Mouse (Mus musculus) spleen, adult 18-20 months (tissue): ENCODE data around the gene Gtf2h1.
A peak's percentile ranks its signal among the peaks of the same experiment; 100 is the strongest.
"Not testable (repeated sequence)": the region's sequence is repeated elsewhere in the genome, so short reads cannot be mapped to it uniquely, and the experiment has no call there.

Source experiments
- DNase-seq, 2 experiments: peaks; one replicate each; pipeline ENCODE4 v3.0.0; 2022; ENCODE audit warnings: mixed read lengths in 2 of 2

Gtf2h1 gene

GRCm38 (mm10) chr7:46831693-46832092, 35.8 kb downstream of the Gtf2h1 start:
- DNase-seq = no peak

GRCm38 (mm10) chr7:46832112-46832810, 36.4 kb downstream of the Gtf2h1 start:
- DNase-seq = not testable (repeated sequence)

DNA sequence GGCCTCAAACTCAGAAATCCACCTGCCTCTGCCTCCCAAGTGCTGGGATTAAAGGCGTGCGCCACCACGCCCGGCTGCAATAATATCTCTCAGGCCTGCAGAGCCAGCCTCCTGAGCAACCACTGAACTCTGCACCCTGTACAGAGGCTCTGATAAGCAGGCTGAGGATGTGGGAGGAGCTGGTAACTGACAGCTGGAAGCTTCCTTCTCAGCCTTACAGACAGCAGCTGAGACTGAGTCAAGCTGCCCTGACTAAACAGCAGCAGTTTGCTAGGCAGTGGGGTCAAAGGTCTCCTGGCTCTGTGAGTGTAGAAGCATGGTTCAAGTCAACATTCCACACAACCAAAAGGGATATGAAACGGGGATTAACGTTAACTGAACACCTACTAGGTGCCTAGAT, 37.4 kb downstream of the Gtf2h1 start:
- no peak for DNase-seq

GRCm38 (mm10) chr7:46833670-46834255, 37.9 kb downstream of the Gtf2h1 start:
- no peak for DNase-seq

DNA sequence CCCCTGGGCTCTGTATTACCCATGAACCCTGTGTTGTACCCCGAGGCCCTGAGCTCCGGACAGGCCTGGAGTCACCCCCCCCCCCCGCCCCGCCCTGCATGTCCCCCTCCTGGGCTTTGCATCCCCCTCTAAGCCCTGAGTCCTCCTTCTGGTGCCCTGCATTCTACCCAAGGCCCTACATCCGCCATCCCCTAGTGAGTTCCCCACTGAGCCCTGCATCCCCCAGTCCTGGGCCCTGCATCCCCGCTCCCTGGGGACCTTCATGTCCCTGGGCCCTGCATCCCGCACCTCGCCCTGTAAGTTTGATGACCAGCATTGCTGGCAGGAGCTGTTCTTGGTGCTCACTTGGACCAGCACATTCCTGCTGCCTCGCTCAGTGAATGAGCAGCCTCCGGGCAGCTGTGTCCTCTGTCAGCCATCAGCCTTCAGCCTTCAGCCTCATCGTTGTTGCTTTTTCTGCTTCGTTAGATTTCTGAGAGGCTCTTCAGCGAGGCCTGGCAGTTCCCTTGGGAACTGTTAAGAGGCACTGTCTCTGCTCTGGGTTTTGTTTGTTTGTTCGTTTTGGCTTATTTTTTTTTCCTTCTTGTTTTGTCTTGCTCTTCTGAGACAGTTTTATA, 39.2 kb downstream of the Gtf2h1 start:
- DNase-seq = no peak

DNA sequence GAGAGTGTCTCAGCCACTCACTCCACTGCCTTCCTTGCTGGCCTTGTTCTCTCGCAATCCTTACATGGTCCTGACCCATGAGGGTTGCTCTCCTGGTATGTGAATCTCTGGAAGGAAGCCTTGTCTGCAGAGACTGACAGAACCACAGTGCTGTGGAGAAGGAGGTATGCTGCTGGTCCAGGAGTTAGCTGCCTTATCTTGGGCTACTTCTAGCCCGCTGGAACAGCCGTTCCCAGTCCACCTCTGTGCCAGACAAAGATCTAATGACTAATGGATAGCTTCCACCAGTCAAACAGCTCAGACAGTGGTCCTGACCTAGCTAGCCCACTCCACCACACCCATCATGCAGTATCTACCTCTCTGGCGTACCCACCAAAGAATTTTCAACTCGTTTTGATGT, 40.5 kb downstream of the Gtf2h1 start:
- DNase-seq = no peak

- DNase-seq = no peak
Measured at GRCm38 (mm10) chr7:46837073-46837472, 41.2 kb downstream of the Gtf2h1 start.

- DNase-seq = no peak
Measured at GRCm38 (mm10) chr7:46838104-46838671, 42.3 kb downstream of the Gtf2h1 start.

DNA sequence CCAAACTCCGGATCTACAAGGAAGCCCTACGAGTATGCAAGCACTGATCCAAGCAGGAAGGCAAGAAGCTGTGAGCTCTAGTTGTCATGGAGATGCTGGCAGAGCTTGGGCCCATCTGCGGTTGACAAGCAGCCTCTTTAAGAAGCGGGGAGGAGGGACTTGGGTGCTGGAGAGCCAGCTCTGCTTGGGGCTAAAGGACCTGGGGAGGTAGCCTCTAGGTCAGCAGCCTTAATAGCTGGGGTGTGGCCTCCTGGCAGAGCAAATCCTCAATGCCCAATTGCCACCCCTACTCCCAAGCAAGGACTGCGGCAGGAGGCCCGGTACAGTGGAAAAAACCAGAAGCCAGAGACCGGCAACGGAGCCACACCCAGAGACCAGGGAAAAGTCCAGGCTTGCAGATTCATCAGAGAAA, 43.0 kb downstream of the Gtf2h1 start:
- no peak for DNase-seq

GRCm38 (mm10) chr7:46839446-46839845, 43.5 kb downstream of the Gtf2h1 start:
- DNase-seq = no peak

DNA sequence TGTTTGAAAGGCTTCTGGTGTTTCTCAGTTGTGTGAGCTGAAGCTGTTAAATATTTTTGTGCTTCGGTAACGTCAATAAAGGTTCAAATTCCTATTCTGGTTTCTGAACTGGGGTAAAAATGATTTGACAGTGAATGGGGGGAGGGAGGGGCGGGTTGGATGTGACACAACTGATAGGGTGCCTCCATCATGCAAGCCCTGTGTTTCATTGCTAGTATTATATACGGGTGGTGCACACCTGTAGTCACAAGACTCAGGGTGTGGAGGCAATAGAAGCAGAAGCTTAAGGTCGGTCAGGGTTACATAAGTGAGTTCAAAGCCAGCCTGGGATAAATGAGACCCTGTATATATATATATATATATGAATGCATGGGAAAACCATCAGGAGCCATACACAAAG, 44.0 kb downstream of the Gtf2h1 start:
- no peak for DNase-seq

DNA sequence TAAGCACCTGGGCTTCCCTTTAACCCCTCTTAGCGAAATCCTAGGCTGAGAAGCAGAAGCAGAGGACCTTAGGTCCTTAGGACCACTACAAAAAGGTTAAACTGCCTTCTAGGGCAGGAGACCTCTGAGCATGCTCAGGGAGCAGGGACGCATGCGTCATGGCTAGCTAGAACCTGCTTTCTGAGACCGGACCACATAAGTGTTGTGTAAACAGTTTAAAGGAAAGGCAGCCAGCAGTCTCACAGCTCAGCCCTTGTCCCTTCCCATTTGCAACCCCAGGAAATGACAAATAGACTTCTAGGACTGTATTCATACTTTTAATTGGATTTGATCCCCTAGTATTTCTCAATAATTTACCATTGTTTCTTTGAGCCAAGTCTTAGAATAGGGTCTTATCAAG, 44.4 kb downstream of the Gtf2h1 start:
- no peak for DNase-seq

- no peak for DNase-seq
Measured at GRCm38 (mm10) chr7:46840787-46841525, 45.1 kb downstream of the Gtf2h1 start, which contains the start of gene Ldha. Gene Ldha, plus strand, starts transcription at chr7:46841475.

GRCm38 (mm10) chr7:46842278-46842677, 46.4 kb downstream of the Gtf2h1 start:
- no peak for DNase-seq

DNA sequence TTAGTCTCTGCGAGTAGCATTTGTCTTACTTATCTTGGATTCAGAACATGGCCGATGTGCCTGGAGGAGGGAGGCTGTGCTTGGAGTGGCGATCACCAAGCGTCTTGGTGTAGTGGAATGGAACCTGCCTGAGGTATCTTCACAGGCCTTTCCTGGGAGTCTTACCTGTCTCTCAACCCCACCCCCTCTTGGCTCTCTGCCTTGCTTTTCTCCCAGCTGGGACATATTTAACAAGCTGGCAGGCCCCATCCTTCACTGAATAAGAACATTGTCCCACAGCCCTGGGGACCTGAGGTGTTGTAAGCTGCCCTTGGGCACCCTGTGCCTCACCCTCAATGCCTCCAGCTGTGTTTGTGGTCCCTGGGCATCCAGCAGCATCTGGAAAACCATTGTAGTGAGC, 47.7 kb downstream of the Gtf2h1 start:
- no peak for DNase-seq

DNA sequence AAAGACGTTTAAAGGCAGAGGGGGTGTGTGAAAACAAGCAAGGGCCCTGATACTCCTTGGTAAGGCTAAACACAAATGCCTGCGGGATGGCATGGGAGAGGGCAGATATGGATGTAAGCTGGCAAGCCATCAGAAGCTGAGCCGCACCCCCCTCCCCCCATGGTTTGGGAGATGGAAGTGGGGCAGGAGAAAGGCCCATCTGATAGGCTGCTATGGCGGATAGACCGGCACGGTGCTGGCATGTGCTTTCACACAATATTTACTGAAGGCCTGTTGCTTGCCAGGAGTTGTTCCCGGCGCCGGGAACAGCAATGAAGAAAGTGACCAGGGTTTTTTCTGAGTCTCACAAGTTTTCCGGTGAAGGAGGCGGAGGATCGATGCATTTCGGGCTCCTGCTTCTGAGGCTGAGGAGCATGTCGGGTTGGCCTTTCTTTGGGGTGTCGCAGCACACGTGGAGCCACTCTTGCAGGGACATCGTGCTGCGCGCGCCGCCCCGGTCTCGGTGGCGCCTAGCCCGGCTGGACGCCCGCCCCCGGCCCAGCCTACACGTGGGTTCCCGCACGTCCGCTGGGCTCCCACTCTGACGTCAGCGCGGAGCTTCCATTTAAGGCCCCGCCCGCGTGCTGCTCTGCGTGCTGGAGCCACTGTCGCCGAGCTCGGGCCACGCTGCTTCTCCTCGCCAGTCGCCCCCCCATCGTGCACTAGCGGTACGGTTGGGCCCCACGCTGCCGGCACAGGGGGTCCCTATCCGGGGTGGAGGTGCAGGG, 49.5 kb downstream of the Gtf2h1 start:
- peak; percentile 88 to 95 for DNase-seq

- DNase-seq = peak; percentile 40 to 57
Measured at GRCm38 (mm10) chr7:46845978-46846485, 50.1 kb downstream of the Gtf2h1 start.

DNA sequence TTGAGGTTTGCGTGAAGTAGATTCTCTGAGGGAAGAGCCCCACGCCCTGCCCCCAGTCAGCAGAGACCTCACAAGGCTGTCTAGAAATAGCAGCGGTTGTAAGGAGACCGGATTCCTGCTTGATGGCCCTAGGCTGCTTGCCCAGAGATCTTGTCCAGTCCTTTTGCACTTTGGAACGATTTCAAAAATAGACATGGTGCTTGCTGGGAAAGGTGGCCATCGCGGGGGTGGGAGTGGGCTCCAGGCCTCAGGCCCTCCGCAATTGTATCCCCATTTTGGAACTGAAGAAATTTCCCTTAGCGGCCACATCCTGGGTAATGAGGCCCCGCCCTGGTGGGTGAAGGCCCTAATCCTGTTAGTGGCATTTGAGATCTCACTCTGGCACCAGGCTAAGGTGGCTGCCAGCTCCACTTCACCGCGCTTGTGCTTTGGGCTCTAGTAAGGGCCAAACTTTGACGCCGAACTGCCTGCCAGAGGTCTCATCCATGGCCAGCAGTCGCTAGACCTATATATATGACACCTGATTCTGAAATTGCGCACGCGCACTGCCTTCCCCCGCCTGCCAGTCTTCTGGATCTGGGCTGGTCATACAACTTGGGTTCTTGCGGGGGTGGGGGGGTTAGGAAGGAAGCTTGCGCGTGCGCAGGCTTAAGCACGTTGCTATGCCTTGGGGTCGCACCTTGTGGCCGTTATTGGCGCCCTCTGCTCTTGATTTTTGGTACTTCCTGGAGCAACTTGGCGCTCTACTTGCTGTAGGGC, 50.8 kb downstream of the Gtf2h1 start:
- peak; percentile 35 to 48 for DNase-seq

DNA sequence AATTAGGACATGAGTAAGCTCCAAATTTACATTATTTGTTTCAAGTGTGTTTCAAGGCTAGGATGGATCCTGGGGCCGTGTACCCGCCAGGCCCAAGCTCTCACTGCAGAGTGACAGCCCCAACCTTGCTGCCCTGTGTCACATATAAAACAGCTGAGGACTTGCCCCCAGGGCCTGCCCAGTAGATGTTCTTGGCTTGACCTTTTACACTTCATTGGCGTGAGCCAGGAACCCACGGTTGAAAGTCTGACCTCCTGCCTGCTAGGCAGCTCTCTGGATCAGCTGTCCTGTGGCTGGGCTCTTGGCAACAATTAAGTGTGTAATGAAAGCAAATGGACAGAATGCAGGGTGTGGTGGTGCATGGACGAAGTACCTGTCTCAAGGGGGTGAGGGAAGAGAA, 53.4 kb downstream of the Gtf2h1 start:
- no peak for DNase-seq

- no peak for DNase-seq
Measured at GRCm38 (mm10) chr7:46851026-46851425, 55.1 kb downstream of the Gtf2h1 start.

GRCm38 (mm10) chr7:46852666-46853065, 56.8 kb downstream of the Gtf2h1 start:
- DNase-seq = no peak
